Mouse (Mus musculus): Measurements from ENCODE around the gene Syngr3. TPM values are rescaled to one million over a fixed set of nuclear protein-coding genes. Genes with fewer than 3 reads are reported as not detected.
A peak's percentile ranks its signal among the peaks of the same experiment; 100 is the strongest.
"Not testable (repeated sequence)": the region's sequence is repeated elsewhere in the genome, so short reads cannot be mapped to it uniquely, and the experiment has no call there.

Gene Syngr3
- total RNA-seq, 2 experiments from 2014 or later = not detected

- intact Hi-C loops (cut with DNase I); DNase-seq: not testable (repeated sequence)
Observed at GRCm38 (mm10) chr17:24720616-24721015, 30.9 kb upstream of the Syngr3 start.

DNA sequence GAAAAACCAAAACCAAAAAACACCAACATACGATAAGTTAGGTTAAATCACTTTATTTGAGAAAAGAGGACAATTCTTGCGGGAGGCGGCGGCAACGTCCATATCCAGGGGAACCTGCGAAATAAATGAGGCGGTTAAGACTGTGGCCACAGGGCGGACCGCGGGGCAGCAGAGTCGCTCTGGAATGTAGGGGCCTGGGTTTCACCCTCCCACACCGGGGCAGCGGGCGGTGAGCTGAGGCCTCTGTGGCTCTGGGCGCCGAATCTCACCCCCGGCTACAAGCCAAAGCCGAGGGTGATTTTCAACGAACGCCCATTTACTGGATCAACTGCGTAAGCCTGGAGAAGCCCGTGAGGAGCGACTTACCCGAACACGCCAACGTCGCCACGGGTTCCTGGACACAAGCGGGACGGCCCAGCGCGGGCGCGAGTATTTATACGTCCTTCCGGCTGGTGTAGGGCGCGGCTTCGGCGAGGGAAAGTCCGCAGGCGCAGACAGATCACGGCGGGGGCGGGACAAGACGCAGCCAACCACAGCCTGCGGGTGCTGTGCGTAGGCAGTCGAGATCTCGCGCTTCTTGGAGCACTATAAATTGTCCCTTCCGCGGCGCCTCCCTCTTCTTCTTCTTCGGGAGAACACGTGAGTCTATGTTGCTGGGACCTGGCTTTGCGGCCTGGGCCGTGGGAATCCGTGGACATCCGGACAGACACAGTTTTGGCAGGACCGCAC lies 29.9 kb upstream of the Syngr3 start:
- intact Hi-C loops (cut with DNase I) = no loop called here
- DNase-seq = peak; percentile 93 to 97

DNA sequence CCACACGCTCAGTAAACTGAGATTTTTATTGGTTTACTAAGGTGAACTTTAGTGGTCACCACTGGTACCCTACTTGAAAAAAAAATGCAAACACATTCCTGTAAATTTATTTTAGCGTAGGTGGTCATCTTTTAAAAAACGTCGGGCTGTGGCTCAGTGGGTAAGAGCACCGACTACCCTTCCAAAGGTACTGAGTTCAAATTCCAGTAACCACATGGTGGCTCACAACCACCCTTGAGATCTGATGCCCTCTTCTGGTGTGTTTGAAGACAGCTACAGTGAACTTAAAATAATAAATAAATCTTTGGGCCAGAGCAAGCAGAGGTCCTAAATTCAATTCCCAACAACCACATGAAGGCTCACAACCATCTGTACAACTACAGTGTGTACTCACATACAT lies 29.2 kb upstream of the Syngr3 start:
- DNase-seq; intact Hi-C loops (cut with DNase I): not testable (repeated sequence)

DNA sequence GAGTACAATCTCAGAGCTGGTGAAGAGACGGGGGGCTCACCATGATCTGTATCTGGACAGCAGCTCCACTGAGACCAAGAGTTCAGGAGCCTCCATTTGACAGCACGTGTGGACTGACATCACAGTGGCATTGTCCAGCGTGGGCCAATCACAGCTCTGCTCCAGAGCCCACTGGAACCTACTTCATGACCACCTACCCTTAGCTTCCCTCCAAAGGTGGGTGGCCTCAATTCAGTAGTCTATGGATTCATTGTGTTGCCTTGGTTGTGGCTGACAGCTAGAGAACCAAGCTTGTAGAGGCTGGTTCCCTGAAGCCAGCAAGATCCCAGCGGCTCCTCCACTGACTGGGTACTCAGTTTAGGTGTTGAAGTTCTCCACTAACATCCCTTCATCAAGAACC lies 28.2 kb upstream of the Syngr3 start, which contains the start of the genes Rnf151 and Rps2:
TSS of gene Rnf151 (minus strand) at position 121 of the 400 bp plus-strand sequence.
TSS of gene Rps2 (plus strand) at position 174 of the 400 bp plus-strand sequence.
- intact Hi-C loops (cut with DNase I) = no loop called here
- DNase-seq = no peak

DNA sequence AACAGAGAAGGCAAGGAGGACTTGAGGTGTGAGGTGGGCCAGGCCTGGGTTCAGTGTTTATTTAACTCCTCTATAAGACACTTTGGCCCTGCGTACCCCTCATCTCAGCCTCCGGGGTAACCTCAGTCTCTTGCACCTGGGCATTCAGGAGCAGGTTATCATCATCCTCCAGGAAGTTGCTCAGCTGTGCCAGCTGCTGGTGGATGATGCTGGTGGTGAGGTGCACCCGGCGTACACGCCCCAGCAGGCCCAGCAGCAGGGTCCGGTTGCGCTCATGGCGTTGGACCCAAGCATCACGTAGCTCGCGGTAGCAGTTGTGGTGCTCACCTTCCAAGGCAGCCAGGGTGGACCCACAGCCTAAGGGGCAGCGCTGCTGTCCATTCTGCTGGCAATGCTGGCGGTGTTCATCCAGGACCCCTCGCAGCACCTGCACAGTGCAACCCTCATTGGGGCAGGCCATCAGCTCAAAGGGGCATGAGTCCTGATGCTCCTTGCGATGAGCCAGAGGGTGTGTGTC lies 26.5 kb upstream of the Syngr3 start:
- no peak for DNase-seq
- intact Hi-C loops (cut with DNase I) = no loop called here

- intact Hi-C loops (cut with DNase I) = no loop called here
- DNase-seq = no peak
Observed at GRCm38 (mm10) chr17:24715556-24715955, 25.8 kb upstream of the Syngr3 start.

- intact Hi-C loops (cut with DNase I) = no loop called here
- DNase-seq = no peak
Observed at GRCm38 (mm10) chr17:24708646-24709045, 18.9 kb upstream of the Syngr3 start.

DNA sequence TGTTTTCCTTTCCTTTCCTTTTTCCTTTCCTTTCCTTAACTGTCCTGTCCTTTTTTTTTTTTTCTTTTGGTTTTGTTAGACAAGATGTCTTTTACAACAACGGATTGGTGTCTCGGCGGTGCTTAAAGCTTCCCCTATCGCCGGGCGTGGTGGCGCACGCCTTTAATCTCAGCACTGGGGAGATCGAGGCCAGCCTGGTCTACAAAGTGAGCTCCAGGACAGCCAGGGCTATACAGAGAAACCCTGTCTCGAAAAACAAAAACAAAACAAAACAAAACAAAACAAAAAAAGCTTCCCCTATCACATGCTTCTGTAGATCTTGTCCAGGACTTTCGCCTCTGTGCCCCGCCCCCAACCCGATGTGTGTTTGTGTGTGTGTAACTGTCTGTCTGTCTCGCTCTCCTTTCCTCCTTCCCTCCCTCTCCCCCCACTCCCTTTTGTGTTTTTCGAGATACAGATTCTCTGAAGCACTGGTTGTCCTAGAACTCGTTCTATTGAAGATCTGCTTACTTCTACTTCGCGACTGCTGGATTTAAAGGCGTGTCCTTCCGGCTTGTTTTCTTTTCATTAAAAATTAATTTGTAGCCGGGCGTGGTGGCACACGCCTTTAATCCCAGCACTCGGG lies 18.2 kb upstream of the Syngr3 start:
- intact Hi-C loops (cut with DNase I) = no loop called here
- DNase-seq = no peak

DNA sequence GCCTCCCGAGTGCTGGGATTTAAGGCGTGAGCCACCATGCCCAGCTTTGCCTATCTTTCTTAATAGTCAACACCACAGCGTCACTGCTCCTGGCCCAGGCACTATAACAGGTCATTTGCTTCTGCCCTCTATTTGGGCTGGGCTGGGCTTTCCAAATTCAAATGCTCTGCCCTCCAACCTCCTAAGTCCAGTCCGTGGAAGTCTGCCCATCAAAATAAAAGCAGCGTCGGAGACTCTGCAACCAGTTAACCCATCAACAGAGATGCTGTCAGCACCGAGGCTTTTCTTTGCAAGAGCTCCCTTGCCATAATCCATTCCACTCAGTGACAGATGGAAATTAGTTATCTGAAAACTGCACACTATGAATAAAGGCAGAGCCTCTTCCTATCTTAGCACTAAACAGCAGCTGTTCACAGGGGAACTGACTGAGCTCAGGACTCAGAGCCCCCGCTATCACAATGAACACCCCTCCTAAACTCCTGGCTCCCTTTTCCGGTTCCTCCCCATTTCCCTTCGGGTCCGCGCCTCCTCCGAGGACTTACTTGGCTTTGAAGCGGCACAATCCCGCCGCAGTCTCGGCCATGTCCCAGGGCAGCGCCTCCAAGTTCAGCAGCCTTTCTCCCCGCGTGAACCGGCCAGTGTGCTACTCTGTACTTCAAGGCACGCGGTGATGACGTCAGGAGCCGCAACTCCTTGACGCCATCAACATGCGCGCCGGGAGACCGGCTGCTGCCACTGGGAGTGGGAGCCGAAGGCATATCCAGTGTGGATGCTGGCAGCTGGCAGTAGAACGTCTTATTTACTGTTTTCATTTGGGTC lies 17.4 kb upstream of the Syngr3 start, which contains the start of gene Tbl3:
TSS of gene Tbl3 (minus strand) at position 679 of the 819 bp plus-strand sequence.
- DNase-seq = peak; percentile 85 to 90
- intact Hi-C loops (cut with DNase I) = no loop called here

- no peak for DNase-seq
- intact Hi-C loops (cut with DNase I) = no loop called here
Observed at GRCm38 (mm10) chr17:24705821-24706220, 16.1 kb upstream of the Syngr3 start.

GRCm38 (mm10) chr17:24701251-24701650 lies 11.5 kb upstream of the Syngr3 start:
- intact Hi-C loops (cut with DNase I) = no loop called here
- DNase-seq = no peak

DNA sequence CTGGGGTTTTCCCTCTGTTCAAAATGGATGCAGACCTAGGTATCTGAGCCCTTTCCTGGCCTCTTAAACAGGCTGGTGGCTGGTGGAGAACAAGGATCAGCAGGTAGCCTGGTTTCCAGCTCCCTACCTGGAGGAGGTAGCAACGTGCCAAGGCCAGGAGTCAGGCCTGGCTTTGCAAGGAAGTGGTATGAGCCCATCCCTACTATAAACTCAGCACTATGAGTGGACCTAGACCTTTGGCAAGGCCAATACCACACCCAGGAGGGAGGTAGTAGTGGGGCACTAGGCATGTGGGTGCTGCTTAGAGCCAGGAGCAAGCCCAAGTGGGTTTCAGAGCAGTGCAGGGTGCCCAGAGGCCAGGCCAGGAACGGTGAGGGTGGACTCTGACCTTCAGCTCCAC lies 9.7 kb upstream of the Syngr3 start:
- intact Hi-C loops (cut with DNase I) = no loop called here
- DNase-seq = no peak

DNA sequence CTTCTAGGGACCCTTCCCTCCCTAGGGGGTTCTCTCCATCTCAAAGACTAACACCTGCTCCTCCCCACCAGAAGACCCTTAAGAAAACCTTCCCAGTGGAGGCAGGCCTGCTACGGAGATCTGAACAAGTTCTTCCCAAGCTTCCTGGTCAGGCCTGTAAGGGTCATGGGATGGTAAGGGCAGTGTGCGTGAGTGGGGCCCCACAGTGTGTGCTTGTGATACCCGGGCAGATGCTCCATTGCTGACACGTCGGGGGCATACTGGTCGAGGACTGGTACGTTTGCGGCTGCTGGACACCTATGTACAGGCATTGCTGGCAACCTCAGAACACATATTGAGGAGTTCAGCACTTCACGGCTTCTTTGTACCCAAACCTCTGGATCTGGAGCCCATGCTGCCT lies 9.0 kb upstream of the Syngr3 start:
- intact Hi-C loops (cut with DNase I) = no loop called here
- no peak for DNase-seq

- no peak for DNase-seq
- intact Hi-C loops (cut with DNase I) = no loop called here
Observed at GRCm38 (mm10) chr17:24697985-24698384, 8.2 kb upstream of the Syngr3 start.

DNA sequence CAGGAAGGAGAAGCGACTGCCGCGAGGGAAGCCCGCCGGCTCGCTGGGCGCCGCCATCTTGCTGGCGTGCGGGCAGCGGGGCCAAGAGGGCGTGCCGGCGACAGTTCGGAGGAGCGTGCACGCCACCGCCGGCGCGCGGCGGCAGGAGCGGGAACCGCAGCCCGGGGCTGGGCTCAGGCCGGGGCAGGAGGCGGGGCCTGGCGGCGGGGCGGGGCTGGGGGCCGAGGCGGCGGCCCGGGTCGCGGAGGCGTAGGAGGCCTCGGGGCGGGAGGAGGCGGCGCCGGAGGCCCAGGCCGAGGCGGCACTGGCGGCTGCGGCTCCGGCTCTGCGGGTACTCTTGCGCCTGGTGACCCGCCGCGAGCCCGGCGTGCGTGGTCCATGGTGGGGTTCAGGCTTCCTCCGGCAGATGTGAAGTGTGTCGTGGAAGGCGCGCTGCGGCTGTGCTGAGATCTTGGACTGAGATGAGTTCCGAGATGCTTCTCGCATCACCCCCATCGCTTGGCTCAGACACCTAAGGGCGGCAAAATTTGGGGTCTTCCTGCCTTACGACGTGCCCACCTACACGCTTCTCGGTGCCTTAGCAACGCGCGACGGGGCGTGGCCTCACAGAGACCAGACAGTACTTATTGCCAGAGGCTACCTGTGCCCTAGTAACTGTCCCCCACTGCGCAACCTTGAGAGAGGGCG lies 6.4 kb upstream of the Syngr3 start, which contains the start of the genes Gfer and Noxo1:
TSS of gene Gfer (minus strand) at position 146 of the 687 bp plus-strand sequence.
TSS of gene Noxo1 (plus strand) at position 224 of the 687 bp plus-strand sequence.
- intact Hi-C loops (cut with DNase I) = no loop called here

DNA sequence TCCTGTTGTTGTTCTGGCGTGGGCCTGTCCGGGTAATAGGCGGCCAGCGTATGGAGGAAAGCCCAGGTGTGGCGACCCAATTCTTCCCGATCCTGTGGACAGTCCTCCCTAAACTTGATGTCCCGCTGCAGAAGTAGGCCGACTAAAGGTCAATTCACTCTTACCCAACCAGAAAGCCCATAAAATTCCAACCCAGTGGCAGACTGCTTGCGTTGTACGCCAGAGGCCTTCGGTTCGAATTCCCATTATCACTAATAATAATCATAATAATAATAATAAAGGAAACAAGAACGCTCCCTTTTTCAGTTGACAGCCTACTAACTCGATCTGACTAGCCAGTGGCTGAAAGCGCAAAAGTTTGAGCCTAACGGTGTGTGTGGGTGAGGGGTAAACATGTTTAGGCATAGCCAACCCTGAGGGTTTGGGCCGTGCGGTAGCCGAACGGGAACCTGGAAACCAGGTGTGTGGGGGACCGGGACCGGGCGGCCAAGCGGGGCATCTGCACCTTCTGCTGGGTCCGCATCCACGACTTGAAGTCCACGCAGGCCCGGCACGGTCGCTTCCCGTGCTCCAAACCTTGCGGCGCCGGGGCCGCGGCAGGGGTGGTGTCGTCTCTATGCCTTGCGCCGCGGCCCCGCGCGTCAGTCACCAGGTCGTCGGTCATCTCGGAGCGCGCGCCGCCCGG lies 5.7 kb upstream of the Syngr3 start:
- no peak for DNase-seq
- intact Hi-C loops (cut with DNase I) = no loop called here

More for the DNA sequence above, 6.4 kb upstream of the Syngr3 start, which contains the start of the genes Gfer and Noxo1:
- DNase-seq = peak; percentile 75 to 86

DNA sequence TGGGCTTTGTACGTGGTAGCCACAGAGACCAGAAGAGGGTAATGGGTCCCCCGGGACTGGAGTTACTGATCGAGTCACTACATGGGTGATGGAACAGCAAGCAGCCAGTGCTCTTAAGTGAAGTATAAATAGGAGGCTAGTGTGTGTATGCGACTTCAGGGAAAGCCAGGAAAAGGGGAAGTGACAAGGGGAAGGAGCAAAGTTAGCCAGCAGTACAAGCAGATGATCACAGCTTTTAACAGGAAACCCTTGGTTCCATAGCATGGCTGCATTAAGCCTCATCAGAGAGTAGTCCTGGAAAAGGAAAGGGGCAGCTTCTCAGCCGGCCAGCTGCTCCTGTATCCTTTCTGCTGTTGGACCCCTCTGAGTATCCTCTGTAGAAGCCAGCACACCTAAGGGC lies 2.6 kb upstream of the Syngr3 start:
- intact Hi-C loops (cut with DNase I) = no loop called here
- no peak for DNase-seq

DNA sequence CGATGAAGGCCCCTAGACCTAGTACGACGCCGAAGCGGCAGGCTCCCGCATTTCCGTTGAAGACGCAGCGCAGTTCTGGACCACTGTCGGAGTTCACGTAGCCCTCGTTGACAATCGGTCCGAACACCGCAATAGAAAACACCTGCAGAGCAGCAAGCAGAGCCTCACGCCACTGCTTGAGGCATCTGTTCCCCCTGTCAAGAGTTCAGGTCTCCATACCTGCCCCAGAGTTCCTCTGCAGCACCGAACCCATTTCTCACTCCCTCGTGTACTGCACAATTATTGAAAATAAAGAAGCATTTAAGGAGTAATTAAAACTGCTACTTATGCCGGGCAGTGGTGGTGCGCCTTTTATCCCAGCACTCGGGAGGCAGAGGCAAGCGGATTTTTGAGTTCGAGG lies 2.2 kb downstream of the Syngr3 start:
- DNase-seq = no peak
- intact Hi-C loops (cut with DNase I) = no loop called here

- peak in 1 of 2 experiments; percentile 39 for DNase-seq
- intact Hi-C loops (cut with DNase I) = no loop called here
Observed at GRCm38 (mm10) chr17:24687146-24687595, 2.6 kb downstream of the Syngr3 start.
